Mouse (Mus musculus): Measurements from ENCODE around the gene Hes1.

- TF ChIP-seq CTCF (IDR thresholded peaks at IDR 0.05; ENCODE audit: insufficient read depth, low read depth, low read length) (no peak), POLR2A (IDR thresholded peaks at IDR 0.05; ENCODE audit: insufficient read depth, low read depth, low read length) (no peak)
These were observed 31.9 kb downstream of the Hes1 start for GRCm38 (mm10) chr16:30096050-30096449.
